Mouse (Mus musculus): ENCODE measurements around the gene Tpm3.
"Not testable (repeated sequence)": the region's sequence is repeated elsewhere in the genome, so short reads cannot be mapped to it uniquely, and the experiment has no call there.

DNA sequence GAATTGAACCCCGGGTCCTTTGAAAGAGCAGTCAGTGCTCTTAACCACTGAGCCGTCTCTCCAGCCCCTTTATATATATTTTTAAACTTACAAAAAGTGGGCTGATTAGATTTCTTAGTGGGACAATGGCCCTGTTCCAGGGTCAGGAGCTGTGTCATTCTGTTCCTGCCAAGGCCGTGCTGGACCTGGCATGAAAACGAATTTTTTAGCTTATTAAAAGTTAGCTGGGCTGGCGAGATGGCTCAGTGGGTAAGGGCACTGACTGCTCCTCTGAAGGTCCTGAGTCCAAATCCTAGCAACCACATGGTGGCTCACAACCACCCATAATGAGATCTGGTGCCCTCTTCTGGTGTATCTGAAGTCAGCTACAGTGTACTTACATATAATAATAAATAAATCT lies 49.6 kb downstream of the Tpm3 start:
- TF ChIP-seq CTCF (IDR thresholded peaks at IDR 0.05; ENCODE audit: control insufficient read depth, insufficient read depth, insufficient replicate concordance, low read depth, low read length); POLR2A (IDR thresholded peaks at IDR 0.05; ENCODE audit: control insufficient read depth, low read depth, low read length): not testable (repeated sequence)
